Mouse (Mus musculus): ENCODE results near the gene Fam71e1. TPM values are rescaled to one million over a fixed set of nuclear protein-coding genes. Genes with fewer than 3 reads are reported as not detected.
A peak's percentile ranks its signal among the peaks of the same experiment; 100 is the strongest.

Fam71e1 gene
- polyA plus RNA-seq, 1 experiment from 2014 or later, result 17.1 TPM

DNA sequence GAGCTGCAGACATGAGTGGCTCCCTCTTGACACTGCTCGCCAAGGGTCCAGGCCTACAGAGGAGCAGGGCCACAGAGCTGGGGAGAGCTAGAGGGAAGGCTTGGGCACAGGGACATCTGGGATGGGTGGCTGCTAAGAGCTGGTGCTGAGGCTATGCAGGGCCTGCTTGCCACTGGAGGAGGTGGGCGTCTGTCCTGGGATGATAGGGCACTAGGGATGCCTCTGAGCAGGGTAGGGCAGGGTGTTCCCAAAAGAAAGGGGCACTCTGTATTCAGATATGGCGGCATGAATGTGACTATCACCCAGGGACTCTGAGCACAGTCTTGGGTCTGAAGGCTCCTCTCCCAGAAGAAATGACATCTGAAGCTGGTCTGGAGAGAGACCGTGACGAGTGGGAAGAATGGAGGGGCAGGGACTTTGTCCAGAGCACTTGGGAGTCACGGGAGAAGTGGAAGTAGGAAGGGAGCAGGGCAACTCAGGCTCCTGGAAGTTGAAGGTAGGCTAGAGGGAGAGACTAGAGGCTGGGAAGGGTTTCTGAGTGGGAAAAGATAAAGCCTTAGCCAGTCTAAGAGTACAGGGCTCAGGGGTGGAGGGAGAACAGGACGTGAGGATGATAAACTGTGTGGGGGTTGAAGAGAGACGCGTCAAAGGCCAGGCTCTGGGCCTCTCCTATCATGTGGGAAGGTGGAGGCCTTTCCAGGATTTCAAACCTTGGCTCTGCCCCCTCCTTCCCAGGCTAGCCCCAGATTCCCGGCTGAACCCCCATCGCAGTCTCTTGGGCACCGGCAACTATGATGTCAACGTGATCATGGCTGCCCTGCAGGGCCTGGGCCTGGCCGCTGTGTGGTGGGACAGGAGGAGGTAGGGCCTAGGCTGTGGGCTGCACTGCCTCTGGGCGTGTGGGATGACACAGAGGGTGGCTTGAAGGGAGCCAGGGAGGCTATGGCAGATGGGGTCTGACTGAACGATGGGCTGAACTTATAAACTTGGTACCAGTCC lies 26.4 kb upstream of the Fam71e1 start:
- ATAC-seq (ENCODE audit: low FRiP score) (no peak), DNase-seq (ENCODE audit: low spot score, missing footprints) (peak; percentile 81)
- peak overlapping the region; percentile 16; the same call in 1 of the 2 replicates for H3K27ac ChIP-seq (ENCODE audit: low read depth, low read length)
- H3K27me3 ChIP-seq (ENCODE audit: control insufficient read depth, insufficient read depth, low read length), result no peaks in the 10 kb centered on the region
- H3K4me1 ChIP-seq (ENCODE audit: control insufficient read depth, insufficient read depth, low read length), result peaks cover 24% of the 10 kb centered on the region
- H3K4me2 ChIP-seq, result no peak overlapping the region
- H3K4me3 ChIP-seq (ENCODE audit: low read depth, low read length), result no peak overlapping the region
- H3K9ac ChIP-seq (ENCODE audit: low read length), result no peak overlapping the region
- whole genome bisulfite sequencing, result 93% methylated on average over 16 of the region's 16 CpGs
- H3K9me3 ChIP-seq (ENCODE audit: control insufficient read depth, low read length), result no peaks in the 10 kb centered on the region
- no peaks in the 10 kb centered on the region for H3K36me3 ChIP-seq (ENCODE audit: control insufficient read depth, insufficient read depth, low read length)

DNA sequence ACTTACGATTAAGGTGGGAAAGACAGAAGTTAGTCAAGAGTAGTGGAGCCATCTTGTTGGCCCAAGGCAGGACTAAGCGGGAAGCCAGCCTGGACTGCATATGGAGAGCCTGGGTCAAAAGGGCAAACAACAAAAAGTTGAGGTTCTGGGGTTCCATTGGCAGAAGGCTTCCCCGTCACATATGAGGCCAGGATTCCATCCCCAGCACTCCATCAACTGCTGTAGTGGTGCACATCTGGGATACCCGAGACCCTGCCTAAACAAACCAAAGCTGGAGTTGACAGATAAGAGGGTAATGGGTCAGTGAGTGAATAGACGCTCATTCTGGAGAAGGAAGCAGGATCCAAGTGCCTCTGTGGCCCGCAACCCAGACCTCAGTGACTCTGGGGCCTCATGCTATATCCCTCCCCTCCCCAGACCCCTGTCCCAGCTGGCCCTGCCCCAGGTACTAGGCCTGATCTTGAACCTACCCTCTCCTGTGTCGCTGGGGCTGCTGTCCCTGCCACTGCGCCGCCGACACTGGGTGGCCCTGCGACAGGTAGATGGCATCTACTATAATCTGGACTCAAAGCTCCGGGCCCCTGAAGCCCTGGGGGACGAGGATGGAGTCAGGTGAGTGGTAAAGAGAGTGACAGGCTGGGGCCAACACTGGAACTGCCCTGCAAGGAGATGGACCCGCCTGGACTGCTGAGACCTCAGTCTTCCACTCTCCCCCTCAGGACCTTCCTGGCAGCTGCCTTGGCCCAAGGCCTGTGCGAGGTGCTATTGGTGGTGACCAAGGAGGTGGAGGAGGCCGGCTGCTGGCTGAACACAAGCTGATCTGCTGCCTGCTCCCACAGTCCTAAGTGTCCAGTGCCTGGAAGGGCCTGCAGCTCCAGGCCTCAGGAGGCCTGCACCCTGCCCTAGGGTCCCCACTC lies 25.4 kb upstream of the Fam71e1 start:
- H3K4me3 ChIP-seq (ENCODE audit: low read depth, low read length), result no peak overlapping the region
- no peaks in the 10 kb centered on the region for H3K9me3 ChIP-seq (ENCODE audit: control insufficient read depth, low read length)
- H3K4me1 ChIP-seq (ENCODE audit: control insufficient read depth, insufficient read depth, low read length), result peaks cover 21% of the 10 kb centered on the region
- 84% methylated on average over 16 of the region's 16 CpGs for WGBS
- H3K27ac ChIP-seq (ENCODE audit: low read depth, low read length), result no peak overlapping the region
- no peaks in the 10 kb centered on the region for H3K36me3 ChIP-seq (ENCODE audit: control insufficient read depth, insufficient read depth, low read length)
- no peak overlapping the region for H3K4me2 ChIP-seq
- no peak for ATAC-seq (ENCODE audit: low FRiP score)
- no peaks in the 10 kb centered on the region for H3K27me3 ChIP-seq (ENCODE audit: control insufficient read depth, insufficient read depth, low read length)
- H3K9ac ChIP-seq (ENCODE audit: low read length), result no peak overlapping the region
- peak; percentile 62 for DNase-seq (ENCODE audit: low spot score, missing footprints)

DNA sequence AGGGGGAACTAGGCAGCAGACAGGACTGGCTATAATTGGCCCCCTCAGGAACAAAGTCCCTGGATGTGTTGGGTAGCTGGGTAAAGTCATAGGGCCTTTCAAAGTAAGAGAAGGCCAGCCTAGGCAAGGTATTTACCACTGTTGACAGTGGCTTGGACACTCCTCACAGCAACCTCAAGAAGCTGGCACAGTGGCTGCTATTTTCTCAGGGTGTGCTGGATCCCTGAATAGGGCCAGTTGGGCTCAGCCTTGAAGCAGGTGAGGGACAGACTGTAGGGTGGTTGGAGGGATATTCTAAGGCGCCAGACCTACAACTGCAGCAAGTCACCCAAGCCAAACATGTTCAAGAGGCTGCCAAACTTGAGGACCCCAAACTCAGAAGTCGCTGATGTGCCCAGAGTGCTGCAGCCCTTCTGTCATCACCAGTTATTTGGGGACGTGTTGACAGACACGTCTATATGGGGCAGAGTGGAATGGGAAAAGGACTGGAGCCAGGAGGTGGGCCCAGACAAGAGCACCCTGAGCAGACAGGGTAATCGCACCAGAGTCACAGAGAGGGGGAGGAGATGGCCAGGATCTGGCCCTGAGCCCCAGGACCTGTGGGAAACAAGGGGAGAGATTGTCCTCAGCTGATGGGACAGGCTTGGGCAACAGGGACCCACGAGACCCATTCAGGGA lies 24.4 kb upstream of the Fam71e1 start:
- Histone ChIP-seq H3K27me3 (ENCODE audit: control insufficient read depth, insufficient read depth, low read length) (no peaks in the 10 kb centered on the region), H3K36me3 (ENCODE audit: control insufficient read depth, insufficient read depth, low read length) (no peaks in the 10 kb centered on the region), H3K27ac (ENCODE audit: low read depth, low read length) (no peak overlapping the region), H3K4me3 (ENCODE audit: low read depth, low read length) (no peak overlapping the region), H3K9ac (ENCODE audit: low read length) (no peak overlapping the region), H3K4me1 (ENCODE audit: control insufficient read depth, insufficient read depth, low read length) (peaks cover 19% of the 10 kb centered on the region), H3K4me2 (no peak overlapping the region), H3K9me3 (ENCODE audit: control insufficient read depth, low read length) (no peaks in the 10 kb centered on the region)
- WGBS, result 45% methylated on average over 6 of the region's 6 CpGs
- no peak for DNase-seq (ENCODE audit: low spot score, missing footprints)
- ATAC-seq (ENCODE audit: low FRiP score), result no peak

DNA sequence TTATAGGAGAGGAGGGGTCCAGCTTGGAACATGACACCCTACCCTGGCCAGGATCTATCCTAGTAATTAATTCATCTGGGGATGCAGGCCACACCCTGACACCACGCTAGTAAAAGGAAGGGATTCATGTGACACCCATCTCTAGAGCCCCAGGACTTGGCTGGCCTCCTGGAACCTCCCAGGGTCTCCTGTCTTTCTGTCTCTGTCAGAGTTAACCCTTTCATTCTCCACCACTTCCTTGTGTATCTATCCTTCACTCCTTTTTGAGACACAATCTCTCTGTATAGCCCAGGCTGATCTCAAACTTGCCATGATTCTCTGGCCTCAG lies 23.9 kb upstream of the Fam71e1 start:
- ATAC-seq (ENCODE audit: low FRiP score) (no peak), DNase-seq (ENCODE audit: low spot score, missing footprints) (peak; percentile 81)
- Histone ChIP-seq H3K36me3 (ENCODE audit: control insufficient read depth, insufficient read depth, low read length) (no peaks in the 10 kb centered on the region), H3K9ac (ENCODE audit: low read length) (no peak overlapping the region), H3K4me2 (no peak overlapping the region), H3K27ac (ENCODE audit: low read depth, low read length) (no peak overlapping the region), H3K4me1 (ENCODE audit: control insufficient read depth, insufficient read depth, low read length) (peaks cover 19% of the 10 kb centered on the region), H3K4me3 (ENCODE audit: low read depth, low read length) (no peak overlapping the region), H3K9me3 (ENCODE audit: control insufficient read depth, low read length) (no peaks in the 10 kb centered on the region), H3K27me3 (ENCODE audit: control insufficient read depth, insufficient read depth, low read length) (no peaks in the 10 kb centered on the region)
- 20% methylated on average over 1 of the region's 1 CpGs for WGBS

DNA sequence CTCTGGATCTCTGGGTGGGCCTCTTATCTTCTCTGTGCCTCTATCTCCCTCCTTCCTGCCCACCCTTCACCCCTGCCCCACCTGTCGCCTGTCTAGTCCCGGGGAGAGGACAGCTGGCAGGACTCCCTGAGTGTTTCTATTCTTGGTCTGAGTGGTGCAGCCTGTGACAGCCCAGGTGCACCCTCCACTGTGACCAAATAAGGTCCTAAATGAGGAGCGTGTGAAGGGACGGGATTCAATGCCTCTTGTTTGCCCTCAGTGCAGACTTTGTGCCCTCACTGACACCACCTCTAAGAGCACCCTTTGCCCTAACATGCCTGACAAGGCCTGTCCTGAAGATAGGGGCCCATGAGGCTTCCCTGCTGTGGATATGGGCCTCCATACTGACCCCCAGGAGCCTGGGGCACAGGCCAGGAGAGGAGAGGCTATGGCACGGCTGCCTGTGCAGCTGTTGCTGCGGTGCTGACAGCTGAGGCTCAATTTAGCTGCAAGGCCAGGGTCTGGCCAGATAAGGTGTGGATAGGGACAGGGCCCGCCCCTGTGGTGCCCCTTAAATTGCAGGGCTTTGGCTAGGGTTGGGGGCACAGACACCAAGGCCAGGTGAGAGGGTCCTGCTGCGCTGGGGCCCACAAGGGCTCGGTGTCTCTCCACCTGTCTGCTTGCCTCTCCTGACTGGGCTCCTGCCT lies 23.3 kb upstream of the Fam71e1 start:
- peaks cover 19% of the 10 kb centered on the region for H3K4me1 ChIP-seq (ENCODE audit: control insufficient read depth, insufficient read depth, low read length)
- no peaks in the 10 kb centered on the region; the same call in 1 of the 2 replicates for H3K27me3 ChIP-seq (ENCODE audit: control insufficient read depth, insufficient read depth, low read length)

DNA sequence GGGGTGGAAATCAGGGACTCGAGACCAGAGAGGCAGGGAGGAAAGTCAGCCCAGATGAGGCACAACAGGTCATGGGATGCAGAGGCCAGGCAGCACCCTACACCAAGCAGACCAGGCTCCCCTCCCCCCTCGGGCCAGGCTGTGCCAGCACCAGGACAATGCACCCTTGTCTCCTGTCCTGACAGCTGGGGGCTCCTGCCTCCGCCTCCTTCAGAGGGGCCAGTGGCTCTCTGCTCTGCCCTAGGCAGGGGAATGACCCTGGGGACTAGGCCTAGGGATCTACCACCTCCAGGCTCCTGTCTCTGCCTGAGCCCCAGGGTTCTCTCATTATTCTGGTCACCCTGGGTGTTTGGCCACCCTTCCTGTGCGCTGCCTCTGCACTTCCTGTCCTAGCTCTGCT lies 22.0 kb upstream of the Fam71e1 start:
- WGBS, result 34% methylated on average over 4 of the region's 4 CpGs
- Histone ChIP-seq H3K4me3 (ENCODE audit: low read depth, low read length) (no peak overlapping the region), H3K36me3 (ENCODE audit: control insufficient read depth, insufficient read depth, low read length) (no peaks in the 10 kb centered on the region), H3K4me2 (no peak overlapping the region), H3K9ac (ENCODE audit: low read length) (peak overlapping the region; percentile 44), H3K9me3 (ENCODE audit: control insufficient read depth, low read length) (no peaks in the 10 kb centered on the region), H3K27ac (ENCODE audit: low read depth, low read length) (peak overlapping the region; percentile 5; the same call in 1 of the 2 replicates), H3K4me1 (ENCODE audit: control insufficient read depth, insufficient read depth, low read length) (peaks cover 9% of the 10 kb centered on the region), H3K27me3 (ENCODE audit: control insufficient read depth, insufficient read depth, low read length) (no peaks in the 10 kb centered on the region; the same call in 1 of the 2 replicates)
- ATAC-seq (ENCODE audit: low FRiP score) (peak; percentile 77), DNase-seq (ENCODE audit: low spot score, missing footprints) (peak; percentile 86)

More for the DNA sequence above, 23.3 kb upstream of the Fam71e1 start:
- no peaks in the 10 kb centered on the region for H3K9me3 ChIP-seq (ENCODE audit: control insufficient read depth, low read length)
- no peak overlapping the region for H3K4me2 ChIP-seq
- H3K27ac ChIP-seq (ENCODE audit: low read depth, low read length), result no peak overlapping the region
- 63% methylated on average over 9 of the region's 9 CpGs for WGBS
- ATAC-seq (ENCODE audit: low FRiP score) (no peak), DNase-seq (ENCODE audit: low spot score, missing footprints) (peak; percentile 77)
- no peak overlapping the region for H3K9ac ChIP-seq (ENCODE audit: low read length)
- no peak overlapping the region for H3K4me3 ChIP-seq (ENCODE audit: low read depth, low read length)
- H3K36me3 ChIP-seq (ENCODE audit: control insufficient read depth, insufficient read depth, low read length), result no peaks in the 10 kb centered on the region

DNA sequence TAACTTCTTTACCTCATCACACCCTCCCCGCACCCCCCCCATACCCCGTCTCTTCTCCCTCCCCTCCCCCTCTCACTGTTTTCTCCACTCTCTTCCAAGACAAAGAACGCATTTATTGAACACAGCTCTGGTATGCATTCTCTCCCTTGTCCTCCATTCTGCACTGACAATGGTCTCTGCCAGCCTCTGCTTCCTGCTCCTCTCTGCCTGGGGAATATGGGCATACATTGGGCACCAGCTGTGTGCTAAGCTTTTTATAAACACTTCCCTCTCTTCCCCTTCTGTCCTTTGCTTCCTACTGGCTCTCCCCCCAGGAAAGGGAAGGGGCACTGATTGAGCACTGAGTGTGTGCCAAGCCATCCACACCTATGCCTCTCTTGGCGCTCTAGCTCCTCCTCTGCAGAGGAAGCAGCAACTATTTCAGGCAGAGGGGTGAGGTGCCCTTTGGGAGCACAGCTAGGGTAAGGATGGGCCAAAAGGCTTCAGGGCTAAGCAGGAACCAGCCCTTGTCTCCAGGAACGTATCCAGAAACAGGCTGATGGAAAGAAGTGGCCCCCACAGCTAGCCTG lies 21.3 kb upstream of the Fam71e1 start:
- H3K4me1 ChIP-seq (ENCODE audit: control insufficient read depth, insufficient read depth, low read length), result peaks cover 9% of the 10 kb centered on the region
- H3K27ac ChIP-seq (ENCODE audit: low read depth, low read length), result peak overlapping the region; percentile 5; the same call in 1 of the 2 replicates
- no peaks in the 10 kb centered on the region for H3K9me3 ChIP-seq (ENCODE audit: control insufficient read depth, low read length)
- H3K36me3 ChIP-seq (ENCODE audit: control insufficient read depth, insufficient read depth, low read length), result no peaks in the 10 kb centered on the region
- DNase-seq (ENCODE audit: low spot score, missing footprints) (peak; percentile 69), ATAC-seq (ENCODE audit: low FRiP score) (no peak)
- no peak overlapping the region for H3K9ac ChIP-seq (ENCODE audit: low read length)
- no peak overlapping the region for H3K4me3 ChIP-seq (ENCODE audit: low read depth, low read length)
- 39% methylated on average over 5 of the region's 5 CpGs for WGBS
- H3K27me3 ChIP-seq (ENCODE audit: control insufficient read depth, insufficient read depth, low read length), result no peaks in the 10 kb centered on the region; the same call in 1 of the 2 replicates
- H3K4me2 ChIP-seq, result no peak overlapping the region

DNA sequence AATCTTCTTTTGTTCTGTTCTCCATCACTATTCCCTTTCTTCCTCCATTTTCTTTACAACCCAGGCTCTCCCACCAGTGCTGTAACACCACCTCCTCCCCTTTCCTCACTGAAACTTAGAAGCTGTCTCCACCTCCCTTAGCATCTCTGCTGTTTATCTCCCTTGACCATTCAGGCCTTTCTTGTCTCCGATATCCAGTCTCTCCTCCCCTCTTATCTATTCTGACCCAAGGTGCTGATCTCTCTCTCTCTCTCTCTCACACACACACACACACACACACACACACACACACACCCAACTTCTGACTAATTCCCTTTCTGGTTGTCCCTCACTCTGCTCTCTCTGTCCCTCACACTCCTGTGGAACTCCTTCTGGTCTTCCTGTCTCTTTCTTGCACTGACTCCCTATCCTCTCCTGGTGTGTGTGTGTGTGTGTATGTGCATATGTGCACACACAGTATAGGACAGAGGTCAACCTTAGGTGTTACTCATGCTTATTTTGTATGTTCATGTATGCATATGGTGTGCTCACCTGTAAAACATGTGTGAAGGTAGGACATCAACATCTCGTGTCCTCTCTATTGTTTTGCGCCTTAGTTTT lies 13.4 kb upstream of the Fam71e1 start:
- Histone ChIP-seq H3K4me2 (no peak overlapping the region), H3K4me1 (ENCODE audit: control insufficient read depth, insufficient read depth, low read length) (no peaks in the 10 kb centered on the region), H3K36me3 (ENCODE audit: control insufficient read depth, insufficient read depth, low read length) (no peaks in the 10 kb centered on the region), H3K27me3 (ENCODE audit: control insufficient read depth, insufficient read depth, low read length) (peaks cover 4% of the 10 kb centered on the region; the same call in 1 of the 2 replicates), H3K9me3 (ENCODE audit: control insufficient read depth, low read length) (no peaks in the 10 kb centered on the region), H3K27ac (ENCODE audit: low read depth, low read length) (no peak overlapping the region), H3K4me3 (ENCODE audit: low read depth, low read length) (no peak overlapping the region), H3K9ac (ENCODE audit: low read length) (no peak overlapping the region; the same call in 1 of the 2 replicates)
- ATAC-seq (ENCODE audit: low FRiP score) (no peak), DNase-seq (ENCODE audit: low spot score, missing footprints) (peak; percentile 54)
- 83% methylated on average over 3 of the region's 3 CpGs for WGBS
